Mouse (Mus musculus) ES-E14 (cell line): ENCODE measurements around the gene Wars.

Source experiments
- HCFC1 ChIP-seq: IDR thresholded peaks from 2 replicates; pipeline ENCODE4 v1.6.1; 2012; ENCODE audit warnings: low read length, inconsistent platforms, borderline replicate concordance; ENCODE audit not compliant: insufficient read depth
- MAFK ChIP-seq: IDR thresholded peaks from 2 replicates; pipeline ENCODE4 v1.6.1; 2014; ENCODE audit warnings: mild to moderate bottlenecking, low read depth, low read length, inconsistent platforms; ENCODE audit not compliant: insufficient read depth
- ZC3H11A ChIP-seq: IDR thresholded peaks from 2 replicates; pipeline ENCODE4 v1.6.1; 2012; ENCODE audit warnings: low read depth, mild to moderate bottlenecking, inconsistent platforms, low read length, borderline replicate concordance
- ZNF384 ChIP-seq: IDR thresholded peaks from 2 replicates; pipeline ENCODE4 v1.6.1; 2012; ENCODE audit warnings: low read depth, low read length, inconsistent platforms

DNA sequence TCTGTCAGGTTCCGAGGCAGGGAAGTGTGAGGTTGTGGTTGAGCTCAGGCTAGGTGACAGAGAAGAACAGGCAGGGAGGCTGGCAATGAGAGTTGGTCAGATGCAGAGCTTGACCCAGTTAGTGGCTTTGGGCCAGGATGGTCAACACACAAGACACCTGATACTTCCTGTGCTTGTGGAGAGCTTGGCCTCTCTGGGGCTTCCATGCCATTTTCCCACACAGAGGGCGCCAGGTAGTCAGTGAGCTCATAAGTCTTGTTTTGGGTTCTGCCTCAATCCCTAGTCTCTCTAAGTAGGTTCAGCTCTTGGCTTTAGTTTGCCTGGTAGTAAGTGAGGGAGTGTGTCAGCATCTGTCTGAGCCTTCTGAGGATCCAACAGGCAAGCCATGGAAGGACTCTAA is 18.5 kb upstream of the Wars start:
- no peak for TF ChIP-seq HCFC1
- no peak for TF ChIP-seq ZC3H11A
- TF ChIP-seq MAFK = no peak
- no peak for TF ChIP-seq ZNF384
